Comparison of ENCODE assay signal across 8 mouse cellular contexts in genomic region chr2:172933631-172934419, GRCm38 (mm10). TPM values are rescaled to one million over a fixed set of nuclear protein-coding genes. Genes with fewer than 3 reads are reported as not detected.
DNase-seq lines count a peak whose midpoint lies in the region; ATAC-seq lines count a peak whose summit lies in the region.

No protein-coding gene starts in this region.

- WGBS in heart, embryonic 13.5 days = 3% methylated on average over 34 of the region's 34 CpGs

- peak overlapping the region; percentile 92 for H3K4me2 ChIP-seq in heart, embryonic 13.5 days

- no peak; the same call in 1 of the 2 replicates for ATAC-seq in heart, embryonic 13.5 days (ENCODE audit: extremely low read depth, insufficient number of reproducible peaks, low FRiP score, low TSS enrichment)

- H3K9ac ChIP-seq in heart, embryonic 13.5 days = peak overlapping the region; percentile 92

- peak overlapping the region; percentile 38 for H3K4me3 ChIP-seq in heart, embryonic 13.5 days
- H3K4me3 ChIP-seq in megakaryocyte, embryonic 14.5 days (replicated peaks) = peak overlapping the region; percentile 56

- no peaks in the 10 kb centered on the region for H3K9me3 ChIP-seq in heart, embryonic 13.5 days
- peaks cover 7% of the 10 kb centered on the region; the same call in 1 of the 2 replicates for H3K9me3 ChIP-seq in megakaryocyte, embryonic 14.5 days

- peaks cover 45% of the 10 kb centered on the region for H3K27me3 ChIP-seq in heart, embryonic 13.5 days (replicated peaks)
- peaks cover 93% of the 10 kb centered on the region for H3K27me3 ChIP-seq in megakaryocyte, embryonic 14.5 days (replicated peaks)

- 0 out of 2 replicates have a peak, but pooled peaks cover 4% of the 10 kb centered on the region for H3K36me3 ChIP-seq in heart, embryonic 13.5 days
- H3K36me3 ChIP-seq in megakaryocyte, embryonic 14.5 days (replicated peaks; ENCODE audit: low read length) = no peaks in the 10 kb centered on the region

- DNase-seq in thymus, postnatal 0 days (ENCODE audit: low spot score) = peak; percentile 48
- no peak for DNase-seq in thymus, postnatal 10 days (ENCODE audit: low spot score in 2 of 2)
- DNase-seq in kidney, postnatal 10 days = peak; percentile 87
- DNase-seq in thymus, postnatal 36 days = peak; percentile 48 to 62
- no peak for DNase-seq in layer of hippocampus, adult 11-12 months (ENCODE audit: low spot score)
- no peak for DNase-seq in right cerebral cortex, postnatal 25 days

- H3K27ac ChIP-seq in heart, embryonic 13.5 days (replicated peaks) = peak overlapping the region; percentile 93

- peaks cover 90% of the 10 kb centered on the region for H3K4me1 ChIP-seq in heart, embryonic 13.5 days
- H3K4me1 ChIP-seq in megakaryocyte, embryonic 14.5 days = peaks cover 15% of the 10 kb centered on the region

RNA-seq across cellular contexts. Expression of gene Bmp7, which starts 6.3 kb away (rescaled TPM):
- 7.7 and 8.1 TPM in 2 replicates for polyA plus RNA-seq in thymus, postnatal 0 days (2015; fragmentation: Nextera tagmentation; extraction: Ambion mirVana)
- polyA plus RNA-seq in heart, embryonic 13.5 days (2015; fragmentation: Nextera tagmentation; extraction: Ambion mirVana) = 40.3 and 46.5 TPM in 2 replicates
- not detected in 2 replicates for polyA plus RNA-seq in megakaryocyte, embryonic 14.5 days (2012; ENCODE audit: insufficient read depth, low replicate concordance)

RNA-seq across cellular contexts. Expression of gene Spo11, which starts 43.7 kb away (rescaled TPM):
- polyA plus RNA-seq in thymus, postnatal 0 days (2015; fragmentation: Nextera tagmentation; extraction: Ambion mirVana) = 66.2 and 75.4 TPM in 2 replicates
- 0.11 and 0.23 TPM in 2 replicates for polyA plus RNA-seq in heart, embryonic 13.5 days (2015; fragmentation: Nextera tagmentation; extraction: Ambion mirVana)
- not detected in 2 replicates for polyA plus RNA-seq in megakaryocyte, embryonic 14.5 days (2012; ENCODE audit: insufficient read depth, low replicate concordance)

Comparison
In these comparisons a context has a peak if more than half of its experiments do, and no peak if none do; other contexts are left out.
1. DNase-seq: peak in thymus, postnatal 0 days (single experiment), kidney, postnatal 10 days (single experiment) and thymus, postnatal 36 days (2 of 2); none in thymus, postnatal 10 days (0 of 2), layer of hippocampus, adult 11-12 months (single experiment) and right cerebral cortex, postnatal 25 days (single experiment).
2. RNA of gene Spo11, which starts 43.7 kb away (polyA plus RNA-seq): 66.2 to 75.4 TPM in thymus, postnatal 0 days; 0.11 to 0.23 TPM in heart, embryonic 13.5 days and not detected in megakaryocyte, embryonic 14.5 days; every median in the first group is over 10 times any median in the second.